Mouse (Mus musculus): ENCODE results near the gene Bag3.
"Not testable (repeated sequence)": the region's sequence is repeated elsewhere in the genome, so short reads cannot be mapped to it uniquely, and the experiment has no call there.

Bag3 gene

GRCm38 (mm10) chr7:128569429-128569828 is 46.0 kb downstream of the Bag3 start:
- in situ Hi-C loops (cut with MboI), result loop anchor here (10.0 kb wide), 1 partner anchor 115 kb away; no protein-coding TSS in a partner anchor

GRCm38 (mm10) chr7:128569987-128570656 is 46.7 kb downstream of the Bag3 start:
- in situ Hi-C loops (cut with MboI), result loop anchor here (10.0 kb wide), 1 partner anchor 115 kb away; no protein-coding TSS in a partner anchor

- in situ Hi-C loops (cut with MboI), result not testable (repeated sequence)
Measured at GRCm38 (mm10) chr7:128570657-128571056, 47.2 kb downstream of the Bag3 start.

- in situ Hi-C loops (cut with MboI), result no loop called here
Measured at GRCm38 (mm10) chr7:128572030-128572429, 48.6 kb downstream of the Bag3 start.

GRCm38 (mm10) chr7:128575211-128575610 is 51.8 kb downstream of the Bag3 start:
- in situ Hi-C loops (cut with MboI), result no loop called here

GRCm38 (mm10) chr7:128575794-128576193 is 52.4 kb downstream of the Bag3 start:
- in situ Hi-C loops (cut with MboI), result no loop called here

DNA sequence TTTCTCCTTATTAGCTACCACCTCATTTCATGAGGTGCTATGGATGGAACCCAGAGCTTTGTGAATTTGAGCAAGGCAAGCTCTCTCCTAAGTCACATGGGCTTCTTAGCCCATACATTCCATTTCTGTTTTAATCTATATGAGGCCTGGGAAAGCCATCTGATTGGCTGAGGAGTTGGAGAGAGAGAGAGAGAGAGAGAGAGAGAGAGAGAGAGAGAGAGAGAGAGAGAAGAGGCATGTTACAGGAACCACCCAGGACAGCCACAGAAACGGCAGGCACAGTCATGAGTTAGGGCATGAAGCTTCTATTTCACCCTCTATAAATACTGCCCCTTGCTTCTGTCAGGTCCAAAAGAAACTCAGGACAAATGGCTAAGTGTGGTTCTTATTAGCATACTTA is 54.2 kb downstream of the Bag3 start:
- in situ Hi-C loops (cut with MboI), result no loop called here

DNA sequence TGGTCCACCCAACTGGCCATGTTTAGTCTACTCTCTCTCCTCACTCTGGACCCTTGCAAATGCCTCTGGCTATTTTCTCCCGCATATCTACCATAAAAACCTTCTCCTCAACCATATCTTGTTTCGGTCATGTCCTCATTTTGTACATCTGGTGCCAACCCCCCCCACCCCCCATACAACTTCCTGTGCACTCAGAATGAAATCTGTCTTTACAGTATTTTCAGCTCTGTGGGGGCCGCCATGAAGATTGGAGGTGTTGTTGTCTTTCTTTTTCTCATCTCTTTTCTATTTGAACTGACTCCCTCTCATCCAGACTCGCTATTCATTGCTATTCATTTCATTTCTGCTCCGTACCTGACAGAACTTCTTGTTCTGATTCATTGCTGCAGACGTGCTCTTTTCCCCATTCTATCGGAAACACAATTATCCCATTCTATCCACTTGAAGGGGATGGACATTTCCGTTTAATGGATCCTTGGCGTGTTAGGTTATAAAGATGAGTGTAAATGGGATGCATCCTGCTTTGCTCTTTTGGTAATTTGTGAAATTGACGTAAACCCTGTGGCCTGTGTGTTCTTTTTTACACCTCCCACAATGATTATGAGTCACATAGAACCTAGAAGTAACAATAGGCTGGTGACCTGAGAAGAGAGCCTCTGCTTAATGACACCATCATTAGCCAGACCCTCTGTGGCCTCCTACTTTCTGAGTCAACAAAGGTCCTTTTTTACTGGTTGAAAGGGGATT is 55.0 kb downstream of the Bag3 start:
- in situ Hi-C loops (cut with MboI), result no loop called here

DNA sequence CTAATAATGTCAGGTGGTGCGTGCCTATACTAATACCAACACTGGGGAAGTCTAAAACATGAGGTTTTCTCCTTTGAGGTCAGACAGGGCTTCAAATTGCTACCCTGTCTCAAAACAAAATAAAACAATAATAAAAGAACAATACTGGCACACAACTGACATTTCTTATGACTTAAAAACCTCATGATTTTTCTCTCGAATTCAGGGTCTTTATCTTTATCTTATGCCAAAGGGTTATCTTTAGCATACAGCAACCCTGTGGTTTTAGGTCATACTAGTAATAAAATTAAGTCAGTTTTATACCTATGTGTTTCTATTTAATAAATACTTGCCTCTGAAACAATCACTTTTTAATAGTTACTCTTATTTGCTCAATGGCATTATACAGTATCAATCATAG is 56.0 kb downstream of the Bag3 start:
- in situ Hi-C loops (cut with MboI), result no loop called here

DNA sequence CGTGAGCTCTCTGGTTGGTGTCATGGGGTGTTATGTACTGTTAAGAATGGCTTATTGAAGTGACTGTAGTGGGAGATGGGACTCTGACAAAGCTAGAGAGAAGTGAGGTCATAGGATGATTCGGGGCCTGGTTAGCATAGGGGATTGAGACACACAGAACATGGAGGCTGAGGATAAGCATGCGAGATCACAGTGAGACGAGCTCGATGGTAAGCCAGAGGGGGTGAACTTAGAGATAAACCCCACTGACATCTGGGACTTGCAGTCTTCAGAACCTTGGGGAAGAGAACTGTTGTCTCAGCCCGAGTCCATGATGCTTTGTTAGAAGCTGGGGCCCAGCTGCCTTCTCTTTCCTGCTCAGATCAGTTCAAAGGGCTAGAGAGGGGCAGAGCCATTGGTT is 56.9 kb downstream of the Bag3 start:
- in situ Hi-C loops (cut with MboI), result no loop called here

DNA sequence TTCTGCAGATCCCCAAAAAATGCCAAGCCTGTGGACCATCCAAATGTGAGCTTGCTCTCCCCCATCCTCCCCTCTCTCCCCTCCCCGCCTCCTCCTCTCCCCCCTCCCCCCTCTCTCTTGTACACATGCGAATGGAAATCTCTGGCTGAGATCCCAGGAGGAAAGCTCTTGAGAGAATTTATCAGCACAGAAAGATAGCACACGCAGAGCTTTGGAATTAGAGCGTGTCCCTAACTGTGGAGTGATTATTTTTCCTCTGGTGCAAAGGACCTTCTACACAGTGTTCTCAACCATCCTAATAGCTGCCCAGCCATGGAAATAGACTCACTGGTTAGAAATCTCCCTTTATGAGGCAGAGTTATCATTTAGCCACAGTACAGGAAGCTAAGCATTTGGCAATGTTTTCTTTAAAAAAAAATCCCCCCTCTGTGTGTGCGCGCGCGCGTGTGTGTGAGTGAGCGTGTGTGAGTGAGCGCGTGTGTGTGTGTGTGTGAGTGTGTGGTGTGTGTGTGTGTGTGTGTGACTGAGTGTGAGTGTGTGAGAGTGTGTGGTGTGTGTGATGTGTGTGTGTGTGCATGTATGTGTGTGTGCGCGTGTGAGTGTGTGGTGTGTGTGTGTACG is 58.6 kb downstream of the Bag3 start:
- in situ Hi-C loops (cut with MboI), result no loop called here

- in situ Hi-C loops (cut with MboI), result no loop called here
Measured at GRCm38 (mm10) chr7:128583213-128583948, 60.0 kb downstream of the Bag3 start.

DNA sequence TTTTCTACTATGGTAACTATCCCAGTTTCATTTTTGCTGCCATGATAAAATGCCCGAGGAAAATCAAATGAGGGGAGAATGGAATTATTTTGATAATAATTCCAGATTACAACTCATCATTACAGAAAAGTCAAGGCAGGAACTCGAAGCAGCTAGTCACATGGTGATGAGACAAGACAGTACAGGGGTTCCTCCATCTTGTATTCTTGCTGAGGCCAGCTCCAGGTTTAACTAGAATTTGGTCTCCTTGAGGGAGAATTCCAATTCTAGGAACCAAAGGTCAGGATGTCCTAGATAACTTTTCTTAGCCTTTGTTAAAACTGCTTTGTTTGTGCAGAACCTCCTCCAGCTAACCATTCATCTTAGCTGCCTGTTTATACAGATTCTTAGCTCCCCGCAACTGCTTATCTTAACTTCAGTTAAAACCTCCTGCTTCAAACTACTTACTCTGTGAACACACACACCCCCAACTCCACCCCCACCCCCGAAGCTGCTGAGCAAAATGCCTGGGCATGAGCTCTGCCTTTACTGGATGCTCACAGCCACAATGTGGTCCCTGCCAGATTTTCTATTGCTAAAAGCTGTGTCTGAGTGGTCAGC is 64.0 kb downstream of the Bag3 start:
- in situ Hi-C loops (cut with MboI), result no loop called here

GRCm38 (mm10) chr7:128591345-128592084 is 68.1 kb downstream of the Bag3 start:
- in situ Hi-C loops (cut with MboI), result no loop called here

DNA sequence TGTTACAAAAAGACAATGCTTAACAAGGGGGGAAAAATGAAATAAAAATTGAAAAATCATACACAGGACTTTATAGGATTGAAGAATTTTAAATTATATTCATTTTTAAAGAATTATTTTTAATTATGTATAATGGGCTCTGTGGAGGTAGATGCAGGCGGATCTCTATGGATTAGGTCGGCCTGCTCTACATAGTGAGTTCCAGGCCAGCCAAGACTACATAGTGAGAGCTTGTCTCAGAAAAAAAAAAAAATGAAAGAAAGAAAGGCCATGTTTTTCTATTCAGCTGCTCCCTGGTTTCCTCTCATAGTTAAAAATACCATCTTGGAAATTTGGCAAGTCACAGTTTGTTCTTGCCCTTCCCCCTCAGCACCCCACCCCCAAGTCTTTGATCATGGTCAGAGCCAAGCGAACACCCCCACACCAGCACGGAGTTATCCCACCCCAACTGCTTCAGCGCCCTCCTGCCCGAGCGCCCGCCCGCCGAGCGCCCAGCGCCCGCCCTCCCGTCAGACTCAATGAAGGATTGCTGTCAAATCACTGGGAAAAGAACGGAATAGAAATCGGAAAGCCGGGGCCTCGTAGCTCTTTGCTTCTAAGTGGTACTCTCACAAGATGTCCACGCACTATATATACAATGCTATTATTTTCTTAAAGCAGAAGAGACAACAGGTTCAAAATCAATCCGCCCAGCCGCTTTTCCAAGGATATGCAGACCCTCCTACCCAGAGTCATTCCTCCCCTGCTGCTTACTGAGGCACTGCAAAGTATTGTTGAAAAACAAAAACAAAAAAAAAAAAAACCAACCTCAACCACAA is 68.9 kb downstream of the Bag3 start:
- in situ Hi-C loops (cut with MboI), result no loop called here

- in situ Hi-C loops (cut with MboI), result no loop called here
Measured at GRCm38 (mm10) chr7:128592936-128593241, 69.5 kb downstream of the Bag3 start.

DNA sequence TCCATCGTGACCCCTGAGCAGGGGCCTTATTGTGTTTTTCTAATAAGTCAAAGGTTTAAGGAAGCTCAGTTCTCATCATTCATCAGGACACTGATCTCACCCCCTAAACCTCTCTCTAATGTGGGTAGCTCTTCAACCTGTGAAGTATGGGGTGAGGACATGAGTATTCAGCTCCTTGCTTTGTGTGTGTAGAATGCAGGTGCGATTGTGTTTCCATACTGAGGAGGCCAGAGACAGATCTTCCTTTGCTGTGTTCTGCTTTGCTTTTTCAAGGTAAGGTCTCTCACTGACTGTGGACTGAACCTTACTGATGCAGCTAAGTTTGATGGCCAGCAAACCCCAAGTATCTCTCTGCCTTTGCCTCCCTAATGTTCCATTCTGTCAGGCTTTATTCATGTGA is 72.9 kb downstream of the Bag3 start:
- in situ Hi-C loops (cut with MboI), result no loop called here

Data from mature B cell (primary cell).